Mouse (Mus musculus) effector memory CD4-positive, alpha-beta T cell, adult 7 months (primary cell): ENCODE data around the gene Aggf1. TPM values are rescaled to one million over a fixed set of nuclear protein-coding genes. Genes with fewer than 3 reads are reported as not detected.

ENCODE experiments used
- polyA plus RNA-seq: library from polyadenylated mRNA; unstranded; fragments of 100-300 nt; shearing (Covaris generic); gene quantifications from one replicate; pipeline ENCODE4 v1.2.1, GENCODE M21; 2017

The Aggf1 gene
- 41.1 TPM for polyA plus RNA-seq

DNA sequence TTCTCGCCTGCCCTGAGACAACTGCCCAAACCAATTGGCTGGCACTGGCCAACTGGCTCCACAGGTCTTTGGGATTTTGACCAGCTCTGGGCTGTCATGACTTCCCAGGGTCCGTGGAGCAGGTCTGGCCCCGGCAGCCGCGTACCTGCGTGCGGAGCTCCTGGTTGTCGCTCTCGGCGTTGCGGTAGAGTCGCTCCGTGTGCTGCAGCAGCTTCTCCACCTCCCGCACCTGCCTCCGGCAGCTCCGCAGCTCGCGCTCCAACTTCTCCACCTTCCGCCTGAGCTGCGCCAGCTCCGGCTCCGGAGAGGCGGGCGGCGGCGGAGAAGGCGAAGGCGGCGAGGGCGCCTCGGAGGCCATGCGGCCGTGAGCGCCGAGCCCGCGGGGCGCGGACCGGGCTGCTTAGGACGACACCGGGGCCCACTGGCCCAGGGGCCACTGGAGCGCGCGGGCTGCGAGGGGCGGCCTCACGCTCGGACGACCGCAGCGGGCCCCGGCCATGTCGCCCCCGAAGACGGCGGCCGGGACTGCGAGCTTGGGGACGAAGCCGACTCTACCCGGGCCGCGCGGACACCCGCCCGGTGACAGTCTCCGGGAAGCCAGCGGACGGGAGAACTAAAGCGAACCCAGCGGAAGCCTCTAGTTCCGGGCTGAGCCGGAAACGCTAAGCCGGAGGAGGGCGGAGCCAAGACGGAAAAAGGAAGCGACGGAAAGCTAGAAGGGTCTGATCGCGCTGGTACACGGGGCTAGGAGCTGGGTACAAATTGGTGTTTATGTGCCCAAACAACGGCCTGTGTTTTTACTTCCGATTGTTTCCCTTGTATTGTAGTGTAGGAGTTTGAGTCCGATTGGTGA lies at the start of gene Aggf1:
Gene Aggf1, minus strand, starts transcription at position 652 of the 853 bp plus-strand sequence.

DNA sequence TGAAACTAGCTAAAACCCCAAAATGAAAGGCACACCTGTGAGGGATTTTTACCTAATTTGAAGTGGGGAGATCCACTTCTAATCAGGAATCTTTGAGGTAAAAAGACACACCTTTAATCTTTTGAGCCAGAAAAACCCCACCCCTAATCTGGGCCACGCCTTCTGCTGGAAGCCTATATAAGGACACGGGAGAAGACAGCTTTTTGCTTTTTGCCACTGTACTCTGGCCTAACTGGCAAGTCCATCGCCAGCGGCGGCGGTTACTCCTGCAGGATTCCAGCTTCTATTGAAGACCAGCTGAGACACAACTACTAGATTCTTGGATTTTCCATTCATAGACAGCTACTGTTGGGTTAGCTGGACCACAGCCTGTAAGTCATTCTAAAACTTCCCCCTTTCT lies 51.8 kb downstream of the Aggf1 start, which contains the start of gene Zbed3:
Gene Zbed3, plus strand, starts transcription at position 213 of the 400 bp plus-strand sequence.

Other genes starting within 250 kb of the Aggf1 start
- 0.33 TPM for gene Pde8b, start 125.0 kb downstream of the Aggf1 start, polyA plus RNA-seq
- 2.4 TPM for gene Zbed3, start 51.7 kb downstream of the Aggf1 start, polyA plus RNA-seq
- not detected for gene Crhbp, start 69.6 kb upstream of the Aggf1 start, polyA plus RNA-seq
- 1.0 TPM for gene S100z, start 103.4 kb upstream of the Aggf1 start, polyA plus RNA-seq
- gene F2rl1, start 149.9 kb upstream of the Aggf1 start, polyA plus RNA-seq, result 17.0 TPM
- 49.1 TPM for gene F2r, start 243.1 kb upstream of the Aggf1 start, polyA plus RNA-seq